Mouse (Mus musculus): ENCODE measurements around the gene Hfm1.

Hfm1 gene

DNA sequence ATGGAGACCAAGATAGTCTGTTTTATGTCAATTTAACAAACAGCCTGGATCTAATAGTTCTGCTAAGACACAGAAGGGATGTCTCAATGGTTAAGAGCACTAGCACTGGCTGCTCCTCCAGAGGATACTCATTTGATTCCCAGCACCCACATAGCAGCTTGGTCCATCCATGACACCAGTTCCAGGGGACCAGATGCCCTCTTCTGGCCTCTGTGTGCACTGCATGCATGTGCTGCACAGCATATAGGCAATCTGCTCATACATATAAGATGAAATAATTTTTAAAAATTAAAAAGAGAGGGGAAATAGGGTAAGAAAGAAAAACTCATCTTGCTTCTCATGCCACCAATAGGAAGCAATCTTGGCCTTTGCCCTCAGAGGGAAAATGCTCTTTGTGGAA, 79.1 kb downstream of the Hfm1 start:
- DNase-seq (ENCODE audit: low read depth, low spot score), result peak; percentile 11

DNA sequence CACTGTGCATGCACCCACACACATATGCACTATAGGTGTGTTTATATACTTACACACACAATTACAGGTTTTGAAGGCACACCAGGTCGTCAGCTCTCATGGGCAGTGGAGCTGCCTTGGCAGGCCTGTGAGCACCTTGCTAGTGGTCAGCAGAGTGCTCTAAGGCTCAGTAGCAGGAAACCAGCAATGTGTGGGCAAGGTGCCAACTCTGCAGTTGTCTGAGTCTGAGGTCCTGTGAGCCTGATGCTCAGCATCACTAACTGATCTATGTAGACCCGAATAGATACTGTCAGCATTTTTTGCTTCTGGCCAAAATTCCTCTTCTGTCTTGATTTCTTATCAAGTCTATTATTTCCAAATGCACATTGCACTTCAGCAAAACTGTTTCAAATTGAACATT, 82.2 kb downstream of the Hfm1 start:
- no peak for DNase-seq (ENCODE audit: low read depth, low spot score)

DNA sequence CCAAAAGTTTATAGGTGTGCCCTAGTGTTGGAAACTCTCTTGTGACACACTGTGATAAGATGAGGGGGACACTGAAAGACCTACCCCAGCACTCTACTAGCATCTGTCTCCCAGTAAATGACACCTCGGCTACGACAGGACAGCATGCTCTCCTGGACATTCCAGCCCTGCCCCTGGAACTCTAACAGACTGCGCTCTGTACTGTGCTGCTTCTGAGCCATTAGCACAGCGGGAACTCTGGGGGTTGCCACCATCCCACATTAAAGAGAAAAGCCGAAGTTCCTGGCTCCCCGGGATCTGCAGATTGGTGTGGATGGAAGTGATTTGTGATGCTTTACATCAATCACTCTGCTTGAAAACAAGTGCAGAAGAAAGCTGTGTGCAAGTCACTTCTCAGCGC, 93.1 kb downstream of the Hfm1 start:
- DNase-seq (ENCODE audit: low read depth, low spot score), result no peak

DNA sequence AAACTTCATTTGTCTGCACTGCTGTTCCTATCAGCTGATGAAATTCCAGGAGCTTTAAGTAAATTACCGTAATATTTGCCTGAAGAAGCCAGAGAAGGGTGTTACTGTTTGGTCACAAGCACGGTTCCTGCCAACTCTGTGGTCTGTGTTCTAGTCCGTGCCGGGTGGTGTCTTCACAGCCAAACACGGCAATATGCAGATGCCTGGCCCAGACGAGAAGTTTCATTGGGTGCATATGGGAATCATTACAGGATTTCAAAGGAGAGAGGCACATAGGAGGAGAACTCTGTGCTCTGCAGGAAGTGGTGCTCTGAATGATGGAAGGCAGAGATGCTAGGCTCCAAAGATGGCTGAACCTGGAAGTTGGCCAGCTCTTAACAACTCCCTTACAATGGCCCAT, 94.7 kb downstream of the Hfm1 start:
- peak; percentile 3 for DNase-seq (ENCODE audit: low read depth, low spot score)

DNA sequence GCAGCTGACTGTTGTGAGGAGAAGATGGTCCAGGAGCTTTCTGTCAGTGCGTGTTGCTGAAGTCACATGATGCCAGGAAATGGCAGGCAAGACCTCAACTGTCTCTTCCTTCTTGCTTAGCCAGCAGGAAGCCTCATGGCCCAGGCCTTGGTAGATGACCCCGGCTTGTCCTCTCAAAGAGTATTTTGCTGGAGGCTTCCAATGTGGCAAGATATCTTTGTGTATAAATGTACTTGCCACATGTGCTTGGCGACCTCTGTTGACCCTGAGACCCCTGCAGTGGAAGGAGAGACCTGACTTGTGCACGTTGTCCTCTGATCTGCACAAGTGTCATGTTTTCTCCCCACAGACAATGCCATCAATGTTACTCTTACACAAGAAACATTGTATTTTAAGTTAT, 95.3 kb downstream of the Hfm1 start:
- no peak for DNase-seq (ENCODE audit: low read depth, low spot score)

DNA sequence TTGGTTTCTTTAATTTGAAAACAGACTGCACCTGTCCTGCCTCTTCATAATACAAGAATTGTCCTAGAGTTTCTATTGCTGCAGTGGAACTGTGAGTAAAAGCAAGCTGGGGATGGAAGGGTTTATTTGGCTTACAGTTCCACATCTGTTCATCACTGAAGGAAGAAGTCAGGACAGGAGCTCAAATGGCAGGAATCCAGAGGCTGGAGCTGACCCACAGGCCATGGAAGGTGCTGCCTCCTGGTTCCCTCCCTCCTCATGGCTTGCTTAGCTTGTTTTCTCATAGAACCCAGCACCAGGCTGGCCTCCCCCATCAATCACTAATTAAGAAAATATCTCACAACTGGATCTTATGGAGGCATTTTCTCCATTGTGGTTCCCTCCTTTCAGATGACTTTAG, 99.4 kb downstream of the Hfm1 start:
- DNase-seq (ENCODE audit: low read depth, low spot score), result no peak

DNA sequence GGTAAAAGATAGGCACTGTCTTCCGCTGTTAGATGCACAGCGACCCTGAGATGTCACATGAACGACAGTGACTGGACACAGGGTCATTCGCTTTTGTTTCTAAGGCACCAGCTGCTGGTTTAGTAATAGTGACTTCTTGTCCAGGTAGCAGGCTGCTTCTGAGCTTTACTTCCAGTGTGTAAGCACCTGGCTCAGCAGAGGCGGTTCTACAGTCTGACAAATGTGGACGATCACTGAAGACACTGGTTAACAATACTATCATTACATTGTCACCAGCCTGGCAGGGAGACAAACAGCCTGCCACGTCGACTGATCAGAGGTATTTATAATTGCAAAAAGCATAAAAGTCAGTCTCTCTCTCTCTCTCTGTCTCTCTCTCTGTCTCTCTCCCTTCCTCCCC, 100.1 kb downstream of the Hfm1 start:
- DNase-seq (ENCODE audit: low read depth, low spot score), result no peak

DNA sequence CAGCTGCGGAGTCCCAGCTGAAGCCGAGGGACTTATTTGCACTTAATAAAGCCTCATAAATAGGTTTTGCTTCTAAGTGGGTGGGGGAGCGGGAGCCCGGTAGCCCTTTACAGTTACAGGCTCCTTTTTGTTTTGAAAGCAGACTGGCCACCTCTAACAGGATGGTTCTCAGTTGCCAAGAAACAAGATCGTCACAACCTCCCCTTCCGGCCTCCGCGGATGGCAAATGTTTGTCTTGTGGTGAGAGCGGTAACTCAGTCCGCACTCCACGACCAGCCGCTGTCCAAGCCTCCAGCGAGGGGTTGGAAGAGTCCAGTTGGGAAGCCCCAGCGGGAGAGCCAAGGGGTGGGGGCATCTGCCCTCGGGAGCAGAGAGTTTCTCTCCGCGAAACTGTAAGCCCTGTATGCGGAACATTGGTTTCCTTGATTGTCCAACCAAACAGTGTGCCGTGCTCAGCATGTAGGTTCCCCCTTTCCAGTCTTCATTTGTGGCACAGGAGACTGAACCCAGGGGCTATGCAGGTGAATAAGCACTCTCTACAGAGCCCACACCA, 100.7 kb downstream of the Hfm1 start:
- DNase-seq (ENCODE audit: low read depth, low spot score), result no peak

DNA sequence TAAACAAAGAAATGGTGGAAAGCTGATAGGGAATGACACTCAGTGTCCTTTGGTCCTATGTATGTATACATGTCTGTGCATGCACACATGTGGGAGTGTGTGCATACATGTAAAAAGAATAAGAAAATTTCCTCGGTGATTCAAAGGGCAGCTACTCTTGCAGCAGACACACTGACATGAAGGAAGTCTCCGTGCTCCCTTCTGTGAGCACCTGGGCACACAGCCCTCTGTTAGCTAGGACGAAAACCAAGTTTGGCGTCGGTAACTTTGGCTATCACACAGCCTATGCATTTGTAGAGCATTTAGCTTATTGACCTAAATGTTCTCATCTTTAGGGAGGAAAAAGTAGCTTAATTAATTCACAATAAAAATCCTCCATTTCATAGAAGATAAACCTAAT, 101.4 kb downstream of the Hfm1 start:
- no peak for DNase-seq (ENCODE audit: low read depth, low spot score)

DNA sequence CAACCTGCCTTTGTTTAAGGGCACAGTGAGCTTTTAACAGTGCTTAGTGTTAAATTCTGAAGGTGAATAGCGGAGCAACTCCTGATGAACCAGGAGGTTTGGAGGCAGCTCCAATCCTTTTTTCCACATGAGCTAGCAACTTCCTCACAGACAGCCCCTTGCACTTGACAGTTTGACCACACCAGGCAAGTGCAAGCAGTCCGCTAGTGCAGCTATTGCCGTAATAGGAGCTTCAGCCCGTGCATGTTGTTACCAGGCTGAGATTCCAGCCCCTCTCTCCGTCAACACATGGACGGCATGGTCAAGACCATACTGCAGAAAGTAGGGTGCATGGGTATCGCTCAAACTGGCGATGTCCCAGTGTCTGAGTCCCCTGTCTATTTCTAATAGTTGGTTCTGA, 106.5 kb downstream of the Hfm1 start:
- DNase-seq (ENCODE audit: low read depth, low spot score), result no peak

DNA sequence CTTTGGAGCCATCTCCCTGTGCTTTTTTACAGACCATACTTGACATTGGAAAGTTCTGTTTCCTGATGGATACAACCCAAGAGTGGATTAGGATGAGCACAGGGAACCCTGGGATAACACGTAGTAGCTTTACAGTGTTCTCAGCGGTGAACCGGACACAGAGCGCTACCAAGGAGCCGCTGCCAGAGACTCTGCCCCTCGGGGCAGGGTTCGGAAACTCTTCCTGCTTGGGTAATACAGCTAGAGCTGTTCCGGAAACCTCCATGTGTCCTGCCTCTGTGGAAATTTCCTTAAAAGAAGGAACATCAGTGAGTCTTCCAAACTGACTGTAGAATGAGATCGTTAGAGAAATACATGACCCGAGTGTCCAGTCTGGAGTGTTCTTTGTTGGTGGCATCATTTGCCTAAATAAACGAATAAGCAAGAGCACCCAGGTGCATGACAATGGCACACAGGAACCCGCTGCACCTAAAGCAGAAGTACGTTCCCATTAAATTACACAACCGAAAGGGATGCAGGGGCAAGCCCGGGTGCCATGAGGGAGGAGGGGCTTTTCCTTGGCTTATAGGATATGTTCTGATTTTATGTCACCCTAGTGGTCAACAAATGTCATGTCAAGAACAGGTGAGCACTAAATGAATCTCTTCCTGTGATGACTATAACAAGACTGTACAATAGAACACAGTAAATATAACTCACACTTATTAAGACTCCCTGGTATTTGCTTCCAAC, 110.0 kb downstream of the Hfm1 start:
- no peak for DNase-seq (ENCODE audit: low read depth, low spot score)

DNA sequence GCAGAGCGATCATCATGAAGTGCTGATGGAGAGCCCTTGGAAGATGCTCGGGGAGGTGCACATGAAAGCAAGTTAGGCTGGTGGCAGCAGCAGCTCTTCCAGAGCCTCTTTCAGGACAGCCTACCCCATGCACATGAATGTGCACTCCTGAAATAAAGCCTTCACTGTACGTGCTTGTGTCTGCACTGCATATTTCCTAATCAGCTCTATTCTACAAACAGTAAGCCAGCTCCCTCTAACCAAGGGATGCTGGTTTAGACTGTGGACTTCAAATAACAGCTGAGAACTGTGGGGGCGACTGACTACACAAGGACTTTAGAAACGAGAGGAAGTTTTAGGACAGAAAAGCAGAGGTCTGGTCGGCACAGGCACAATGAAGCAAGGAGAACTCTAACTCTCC, 111.5 kb downstream of the Hfm1 start:
- no peak for DNase-seq (ENCODE audit: low read depth, low spot score)

DNA sequence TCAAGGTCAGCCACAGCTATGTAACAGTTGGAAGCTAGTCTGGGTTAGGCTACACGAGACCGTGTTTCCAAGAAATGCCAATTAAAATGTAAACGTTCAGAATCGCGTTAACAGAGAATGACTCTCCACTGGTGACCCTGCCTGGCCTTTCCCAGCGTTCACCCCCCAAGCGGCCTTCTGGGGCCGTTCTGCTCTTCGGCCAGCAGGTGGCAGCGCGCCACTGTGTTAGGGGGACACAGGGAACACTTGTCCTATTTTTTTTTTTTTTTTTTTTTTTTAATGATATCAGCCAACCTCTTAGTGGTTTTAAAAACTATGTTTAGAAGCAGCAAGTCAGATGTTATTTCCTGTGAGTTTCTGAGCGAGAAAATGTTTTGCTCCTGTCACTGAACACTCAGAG, 123.0 kb downstream of the Hfm1 start:
- DNase-seq (ENCODE audit: low read depth, low spot score), result peak; percentile 73

DNA sequence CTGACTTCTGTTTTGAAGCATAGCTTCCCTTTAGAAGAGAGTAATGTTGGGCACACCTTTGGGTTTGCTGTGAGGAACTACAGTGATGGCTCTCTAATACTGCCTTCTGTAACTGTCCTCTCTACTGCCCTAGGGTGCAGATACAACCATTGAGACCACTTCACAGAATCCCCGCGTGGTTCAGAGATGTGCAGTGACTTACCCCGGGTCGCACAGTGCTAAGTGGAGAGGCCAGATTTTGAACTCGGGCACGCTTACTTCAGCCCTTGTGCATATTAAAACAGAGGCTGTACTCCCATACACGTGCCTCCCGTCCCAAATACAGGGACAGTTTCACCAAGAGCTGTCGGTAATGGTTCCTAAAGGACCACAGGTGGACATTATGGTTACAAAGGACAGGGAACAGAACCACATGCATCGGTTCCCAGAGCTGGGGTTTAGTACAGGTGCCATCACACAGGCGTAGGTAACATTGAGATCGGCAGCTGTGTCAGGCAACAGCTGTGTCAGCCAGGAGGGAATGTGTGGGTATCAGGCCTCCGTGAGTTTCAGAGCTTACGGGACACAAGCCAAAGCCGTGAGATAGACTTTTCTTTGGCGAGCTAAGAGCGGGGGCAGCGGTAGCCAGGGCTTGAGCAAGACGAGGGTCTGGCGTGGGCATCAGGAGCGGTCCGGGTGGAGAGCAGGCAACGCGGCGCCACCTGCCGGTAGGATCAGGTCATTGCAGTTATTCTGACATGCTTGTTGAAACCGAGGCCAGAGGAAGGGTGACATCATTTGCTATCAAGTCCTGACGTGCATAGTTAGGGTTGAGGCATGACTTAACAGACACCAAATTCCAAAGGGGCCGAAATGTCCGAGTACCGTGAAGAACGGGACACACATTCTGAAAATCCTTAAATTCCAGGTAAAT, 124.0 kb downstream of the Hfm1 start:
- DNase-seq (ENCODE audit: low read depth, low spot score), result peak; percentile 87

DNA sequence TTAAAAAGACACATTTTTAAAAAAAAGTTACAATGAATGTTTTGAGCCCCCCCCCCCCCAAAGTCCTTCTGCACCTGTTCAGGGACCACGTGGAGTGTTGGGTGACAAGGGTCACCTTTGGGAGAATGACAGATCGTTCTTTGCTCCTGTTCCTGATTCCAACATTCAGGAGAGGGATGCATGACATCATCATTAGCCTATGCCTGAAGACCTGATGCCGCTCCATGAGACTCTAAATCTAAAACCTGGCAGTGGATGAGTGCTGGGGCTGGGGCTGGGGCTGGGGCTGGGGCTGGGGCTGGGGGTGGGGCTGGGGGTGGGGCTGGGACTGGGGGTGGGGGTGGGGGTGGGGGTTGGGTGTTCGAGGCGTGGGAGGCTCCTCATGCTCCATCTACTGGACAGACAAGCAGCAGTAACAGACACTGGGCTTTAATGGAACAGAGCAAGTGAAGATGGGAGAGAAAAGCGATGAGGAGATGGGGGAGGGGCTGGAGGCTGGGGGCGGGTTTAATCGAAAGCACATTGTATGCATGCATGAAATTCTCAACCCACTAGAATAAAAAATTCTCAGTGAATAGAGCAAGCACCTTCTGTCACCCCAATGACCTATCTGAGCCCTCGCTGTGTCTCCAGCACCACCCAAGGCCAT, 124.8 kb downstream of the Hfm1 start:
- DNase-seq (ENCODE audit: low read depth, low spot score), result no peak

DNA sequence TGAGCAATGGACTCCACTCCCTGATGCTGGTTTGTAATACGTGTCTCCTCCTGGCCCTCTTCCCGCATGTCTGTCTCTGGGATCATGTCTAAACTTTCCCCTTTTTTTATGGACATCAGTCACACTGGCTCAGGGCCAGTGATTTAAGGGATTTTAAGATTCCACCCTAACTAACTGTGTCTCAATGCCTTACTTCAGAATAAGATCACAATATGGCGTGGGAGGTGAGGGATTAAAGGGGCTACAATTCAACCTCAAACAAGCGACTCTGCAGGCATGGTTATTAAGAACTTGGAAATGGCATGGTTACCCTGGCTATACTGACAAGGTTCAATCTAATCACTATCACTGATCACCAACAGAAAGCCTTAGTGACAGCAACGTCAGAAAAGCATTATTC, 128.2 kb downstream of the Hfm1 start:
- DNase-seq (ENCODE audit: low read depth, low spot score), result no peak

DNA sequence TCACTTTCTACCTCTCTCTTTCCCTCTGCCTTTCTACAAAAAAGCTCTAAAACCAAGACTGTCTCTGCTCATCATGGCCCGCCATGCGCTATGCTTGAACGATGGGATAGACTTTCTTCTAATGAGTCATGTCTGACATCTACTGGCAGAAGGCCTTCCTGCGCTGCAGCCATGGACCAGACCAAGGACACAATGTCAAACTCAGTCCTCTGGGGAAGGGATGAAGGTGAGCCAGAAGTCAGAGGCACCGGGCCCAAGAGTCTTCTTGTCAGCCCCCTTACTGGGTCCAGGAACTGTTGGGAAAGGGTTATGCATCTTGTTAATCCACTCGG, 134.9 kb downstream of the Hfm1 start:
- DNase-seq (ENCODE audit: low read depth, low spot score), result peak; percentile 51

DNA sequence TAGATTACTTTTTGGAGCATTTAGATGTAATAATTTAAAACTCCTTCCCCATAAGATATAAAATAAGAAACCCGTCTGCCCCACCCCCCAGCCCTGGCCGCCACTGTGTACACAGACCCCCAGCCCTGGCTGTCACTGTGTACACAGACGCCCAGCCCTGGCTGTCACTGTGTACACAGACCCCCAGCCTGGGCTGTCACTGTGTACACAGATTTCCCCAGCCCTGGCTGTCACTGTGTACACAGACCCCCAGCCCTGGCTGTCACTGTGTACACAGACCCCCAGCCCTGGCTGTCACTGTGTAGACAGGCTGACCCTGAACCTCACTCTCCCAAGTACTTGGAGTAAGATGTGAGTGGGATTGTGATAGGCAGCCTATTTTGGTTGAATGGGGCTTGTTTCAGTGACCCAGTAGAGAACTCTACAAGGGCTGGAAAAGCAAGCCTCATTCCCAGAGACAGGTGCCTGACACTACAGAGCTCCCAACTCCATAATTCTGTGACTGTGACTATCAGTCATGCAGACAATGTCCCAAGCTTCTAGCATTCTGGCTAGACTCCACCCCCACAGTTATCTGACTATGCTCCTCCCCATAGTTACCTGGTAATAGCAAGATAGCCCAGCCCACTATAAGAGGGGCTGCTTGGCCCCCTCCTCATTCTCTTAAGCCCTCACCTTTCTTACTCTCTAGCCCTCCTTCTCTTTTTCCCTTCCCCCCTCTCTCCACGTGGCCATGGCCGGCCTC, 135.5 kb downstream of the Hfm1 start:
- no peak for DNase-seq (ENCODE audit: low read depth, low spot score)
